Mouse (Mus musculus): ENCODE measurements around the gene Mycbp. TPM values are rescaled to one million over a fixed set of nuclear protein-coding genes. Genes with fewer than 3 reads are reported as not detected.
"Not testable (repeated sequence)": the region's sequence is repeated elsewhere in the genome, so short reads cannot be mapped to it uniquely, and the experiment has no call there.

Gene Mycbp
- total RNA-seq, 2 experiments from 2014 or later, result 10.0 to 16.8 TPM

DNA sequence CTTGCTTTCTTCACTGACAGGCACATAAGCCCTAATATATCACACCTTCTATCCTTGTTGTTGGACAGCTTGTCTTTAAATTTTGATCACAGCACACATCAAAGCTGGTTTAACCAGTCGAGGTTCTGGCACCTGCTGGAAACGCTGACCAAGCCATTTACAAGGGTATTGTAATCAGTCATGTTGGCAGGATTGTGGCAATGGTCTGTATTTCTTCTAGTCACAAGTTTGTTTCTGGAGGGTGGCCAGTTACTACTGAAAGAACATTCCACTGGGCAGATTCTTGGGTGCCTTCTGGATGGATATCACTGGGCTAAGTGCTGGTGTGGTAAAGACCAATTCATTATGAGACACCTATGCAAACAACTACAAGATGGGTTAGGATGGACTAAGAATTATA, 7.8 kb downstream of the Mycbp start:
- intact Hi-C loops (cut with DNase I), result no loop called here
- no peak for TF ChIP-seq CTCF (IDR thresholded peaks at IDR 0.05)
- no peak overlapping the region for H3K27ac ChIP-seq
- DNase-seq (ENCODE audit: extremely low spot score in 1 of 2, low spot score in 2 of 2), result no peak
- H3K4me3 ChIP-seq, result no peak overlapping the region

DNA sequence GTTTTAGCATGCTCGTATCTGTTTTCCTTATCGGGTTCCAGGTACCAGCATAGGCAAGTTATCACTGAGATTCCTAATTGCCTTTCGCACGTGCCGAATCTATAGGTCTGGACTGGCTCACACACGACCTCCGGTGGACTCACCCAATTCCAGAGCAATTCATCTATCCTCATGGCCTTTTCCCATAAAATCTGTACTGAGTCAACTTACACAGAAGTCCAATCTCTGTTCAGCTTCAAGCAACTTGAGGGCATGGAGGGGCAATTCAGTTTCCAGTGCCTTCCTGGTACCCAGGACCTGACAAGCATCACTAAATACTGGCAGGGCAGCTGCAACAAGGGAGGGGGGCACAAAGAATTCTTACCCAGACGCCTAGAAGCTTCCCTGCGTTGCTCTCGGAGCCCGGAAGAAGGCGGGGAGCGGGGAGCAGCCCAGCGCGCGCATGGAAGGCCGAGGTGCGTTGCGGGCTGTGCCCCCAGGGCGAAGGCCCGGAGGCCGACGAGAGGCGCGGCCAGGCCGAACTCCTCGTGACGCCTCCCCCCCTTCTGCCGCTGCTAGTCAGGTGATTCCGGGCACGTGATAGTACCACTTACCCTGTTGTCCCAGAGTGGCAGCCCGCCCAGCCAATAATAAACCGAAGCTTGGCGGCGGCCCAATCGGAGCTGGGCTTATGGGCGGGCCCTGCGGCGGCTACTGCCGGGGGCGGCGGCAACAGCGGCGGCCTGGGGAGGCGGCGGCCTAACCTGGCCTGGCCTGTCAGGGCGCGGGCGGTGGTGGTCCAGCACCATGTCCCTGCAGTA, 12.3 kb downstream of the Mycbp start, which contains the start of gene Rragc:
Gene Rragc, plus strand, starts transcription at position 699 of the 800 bp plus-strand sequence.
- peak; percentile 100 for DNase-seq (ENCODE audit: extremely low spot score in 1 of 2, low spot score in 2 of 2)
- TF ChIP-seq CTCF (IDR thresholded peaks at IDR 0.05), result no peak
- intact Hi-C loops (cut with DNase I), result loop anchor here (5.0 kb wide), 1 partner anchor 170 kb away; no protein-coding TSS in a partner anchor
- Histone ChIP-seq H3K27ac (peak within 1 kb of the TSS; percentile 94), H3K4me3 (peak within 1 kb of the TSS; percentile 93)

DNA sequence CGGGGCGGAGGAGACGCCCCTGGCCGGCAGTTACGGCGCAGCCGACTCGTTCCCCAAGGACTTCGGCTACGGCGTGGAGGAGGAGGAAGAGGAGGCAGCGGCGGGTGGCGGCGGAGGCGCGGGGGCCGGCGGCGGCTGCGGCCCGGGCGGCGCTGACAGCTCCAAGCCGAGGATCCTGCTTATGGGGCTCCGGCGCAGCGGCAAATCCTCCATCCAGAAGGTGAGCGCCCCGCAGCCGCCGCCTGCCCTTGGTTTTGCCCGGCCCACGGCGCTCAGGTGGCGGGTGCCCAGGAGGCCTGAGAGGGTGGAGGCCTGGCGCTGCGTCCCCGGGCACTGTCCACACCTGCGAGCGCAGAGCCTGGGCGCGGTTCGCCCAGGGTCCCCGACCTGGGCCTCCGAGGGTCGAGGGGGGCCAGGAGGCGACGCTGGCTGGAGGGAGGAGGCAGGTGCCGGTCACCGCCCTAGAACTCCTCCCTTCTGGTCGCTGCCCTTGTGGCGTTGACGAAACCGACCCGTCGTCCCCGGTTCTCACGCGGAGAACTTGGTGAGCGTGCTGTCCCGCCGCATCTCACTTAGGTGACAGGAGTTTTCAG, 13.0 kb downstream of the Mycbp start, which contains the start of gene 4930535I16Rik:
Gene 4930535I16Rik, minus strand, starts transcription at position 475 of the 593 bp plus-strand sequence.
- peak within 1 kb of the TSS; percentile 94 for H3K27ac ChIP-seq
- intact Hi-C loops (cut with DNase I), result loop anchor here (5.0 kb wide), 1 partner anchor 170 kb away; no protein-coding TSS in a partner anchor
- TF ChIP-seq CTCF (IDR thresholded peaks at IDR 0.05), result no peak
- no peak for DNase-seq (ENCODE audit: extremely low spot score in 1 of 2, low spot score in 2 of 2)
- H3K4me3 ChIP-seq, result peak within 1 kb of the TSS; percentile 93

DNA sequence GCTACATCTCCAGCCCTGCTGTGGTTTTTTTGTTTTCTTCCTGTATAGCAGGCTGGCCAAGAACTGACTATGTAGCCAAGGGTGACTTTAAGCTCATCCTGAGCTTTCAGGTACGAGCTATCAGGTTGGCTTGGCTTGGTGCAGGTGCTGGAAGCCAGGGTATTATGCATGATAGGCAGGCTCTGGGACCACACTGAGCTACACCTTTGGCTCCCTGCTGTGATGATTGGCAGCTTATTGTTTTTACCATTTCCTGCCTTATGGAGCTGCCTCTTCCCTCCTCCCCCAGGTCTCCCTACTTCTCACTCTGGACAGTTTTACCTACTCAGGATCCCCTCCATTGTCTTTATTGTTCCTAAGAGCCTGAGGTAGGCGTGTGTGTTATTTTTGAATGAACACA, 14.2 kb downstream of the Mycbp start:
- DNase-seq (ENCODE audit: extremely low spot score in 1 of 2, low spot score in 2 of 2), result no peak
- no peak for TF ChIP-seq CTCF (IDR thresholded peaks at IDR 0.05)
- Histone ChIP-seq H3K4me3 (peak overlapping the region; percentile 93), H3K27ac (no peak overlapping the region)
- intact Hi-C loops (cut with DNase I), result loop anchor here (5.0 kb wide), 1 partner anchor 172 kb away; no protein-coding TSS in a partner anchor

DNA sequence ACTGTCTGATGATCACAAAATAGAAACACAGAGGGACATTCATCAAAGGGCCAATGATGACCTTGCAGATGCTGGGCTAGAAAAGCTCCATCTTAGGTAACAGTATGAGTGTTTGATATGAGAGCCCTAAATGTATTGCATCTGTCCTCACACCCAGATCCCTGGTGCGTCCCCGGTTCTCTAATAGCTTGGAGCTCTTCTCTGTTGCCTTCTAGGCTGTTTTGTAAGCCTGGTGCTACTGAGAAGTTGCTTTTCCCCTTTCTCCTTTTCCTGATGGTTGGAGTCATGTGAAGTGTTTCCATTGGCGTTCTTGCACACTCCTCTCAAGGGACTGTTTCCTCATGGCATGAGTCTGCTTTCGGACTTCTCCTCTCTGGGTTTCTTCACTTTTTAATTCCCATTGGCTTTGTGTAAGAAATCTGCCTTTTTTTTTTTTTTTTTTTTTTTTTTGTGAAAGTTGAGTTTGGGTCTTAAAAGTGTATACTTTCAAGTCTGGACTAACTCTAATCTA, 16.5 kb downstream of the Mycbp start:
- TF ChIP-seq CTCF (IDR thresholded peaks at IDR 0.05), result no peak
- intact Hi-C loops (cut with DNase I), result no loop called here
- Histone ChIP-seq H3K4me3 (no peak overlapping the region), H3K27ac (no peak overlapping the region)
- no peak for DNase-seq (ENCODE audit: extremely low spot score in 1 of 2, low spot score in 2 of 2)

DNA sequence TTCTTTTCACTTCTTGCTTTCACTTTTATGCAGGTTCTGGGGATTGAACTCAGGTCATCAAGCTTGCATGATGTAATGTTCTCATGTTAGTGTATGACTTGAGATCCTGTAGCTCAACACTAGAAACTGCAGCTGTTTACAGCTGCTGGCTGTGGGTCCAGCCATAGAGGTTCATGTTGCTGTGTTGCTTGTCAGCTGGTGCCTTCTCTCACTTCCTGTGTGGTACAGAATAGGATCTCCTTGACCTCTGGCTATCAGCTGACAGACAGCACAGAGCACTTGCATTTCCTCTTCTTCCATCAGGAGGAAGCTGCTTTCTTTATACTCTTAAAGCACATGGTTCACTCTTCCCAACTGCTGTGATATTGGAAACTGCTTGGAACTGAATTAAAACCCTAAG, 23.3 kb downstream of the Mycbp start:
- Histone ChIP-seq H3K4me3 (no peak overlapping the region), H3K27ac (no peak overlapping the region)
- no peak for TF ChIP-seq CTCF (IDR thresholded peaks at IDR 0.05)
- DNase-seq (ENCODE audit: extremely low spot score in 1 of 2, low spot score in 2 of 2), result no peak
- intact Hi-C loops (cut with DNase I), result no loop called here

DNA sequence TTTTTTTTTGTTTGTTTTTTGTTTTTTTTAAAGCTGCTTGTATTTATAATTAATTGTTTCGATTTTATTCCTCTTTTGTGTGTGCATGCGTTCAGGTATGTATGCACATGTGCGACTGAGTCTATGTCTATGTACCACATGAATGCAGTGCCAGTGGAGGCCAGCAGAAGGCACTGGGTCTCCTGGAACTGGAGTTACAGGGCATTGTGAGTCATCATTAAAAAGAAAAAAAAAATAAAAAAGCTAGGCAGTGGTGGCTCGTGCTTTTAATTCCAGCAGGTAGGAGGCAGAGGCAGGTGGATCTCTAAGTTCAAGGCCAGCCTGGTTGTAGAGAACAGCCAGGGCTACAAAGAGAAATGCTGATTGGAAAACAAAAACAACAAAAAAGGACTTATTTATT, 25.4 kb downstream of the Mycbp start:
- no peak overlapping the region for H3K27ac ChIP-seq
- intact Hi-C loops (cut with DNase I), result no loop called here
- TF ChIP-seq CTCF (IDR thresholded peaks at IDR 0.05), result no peak; the same call in 1 of the 2 replicates
- no peak for DNase-seq (ENCODE audit: extremely low spot score in 1 of 2, low spot score in 2 of 2)
- no peak overlapping the region for H3K4me3 ChIP-seq

DNA sequence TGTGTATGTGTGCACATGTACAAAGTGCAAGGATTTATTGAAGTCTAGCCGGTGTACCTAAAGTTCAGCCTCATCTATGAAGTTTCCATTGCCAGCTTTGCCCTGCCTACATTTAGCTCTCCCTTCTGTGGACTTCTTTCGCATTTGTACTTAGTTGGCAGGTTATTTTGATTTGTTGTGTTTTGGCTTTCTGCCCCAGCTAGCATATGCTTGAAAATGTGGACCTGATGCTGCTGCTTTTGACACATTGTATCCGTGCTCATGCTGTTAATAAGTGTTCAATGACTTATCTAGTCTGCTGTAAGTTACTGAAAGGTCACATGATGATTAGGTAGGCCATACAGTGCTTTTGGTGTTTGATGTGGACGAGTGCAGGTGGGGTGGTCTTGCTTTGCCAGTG, 29.7 kb downstream of the Mycbp start:
- intact Hi-C loops (cut with DNase I), result no loop called here
- DNase-seq (ENCODE audit: extremely low spot score in 1 of 2, low spot score in 2 of 2), result no peak
- H3K27ac ChIP-seq, result no peak overlapping the region
- TF ChIP-seq CTCF (IDR thresholded peaks at IDR 0.05), result no peak
- H3K4me3 ChIP-seq, result no peak overlapping the region

DNA sequence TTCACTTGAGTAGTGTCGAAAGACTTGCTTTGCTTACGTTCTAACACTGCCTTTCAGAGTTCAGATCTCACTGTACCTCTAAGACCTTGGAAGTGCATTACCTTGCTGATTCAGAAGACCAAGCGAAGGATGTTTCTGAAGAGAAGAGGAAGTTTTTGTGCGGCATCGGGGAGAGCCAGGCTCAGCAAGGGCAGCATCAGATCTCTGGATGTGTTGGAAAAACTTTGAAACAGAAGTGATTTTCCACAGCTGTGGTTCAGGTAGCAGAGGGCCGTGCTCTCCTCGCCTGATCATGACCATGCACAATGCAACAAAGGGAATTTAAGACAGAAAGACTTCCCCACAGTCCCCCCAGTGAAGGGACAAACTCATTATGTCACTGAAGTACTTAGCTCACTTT, 31.4 kb downstream of the Mycbp start:
- Histone ChIP-seq H3K27ac (no peak overlapping the region), H3K4me3 (no peak overlapping the region)
- intact Hi-C loops (cut with DNase I), result no loop called here
- no peak for TF ChIP-seq CTCF (IDR thresholded peaks at IDR 0.05)
- DNase-seq (ENCODE audit: extremely low spot score in 1 of 2, low spot score in 2 of 2), result no peak

DNA sequence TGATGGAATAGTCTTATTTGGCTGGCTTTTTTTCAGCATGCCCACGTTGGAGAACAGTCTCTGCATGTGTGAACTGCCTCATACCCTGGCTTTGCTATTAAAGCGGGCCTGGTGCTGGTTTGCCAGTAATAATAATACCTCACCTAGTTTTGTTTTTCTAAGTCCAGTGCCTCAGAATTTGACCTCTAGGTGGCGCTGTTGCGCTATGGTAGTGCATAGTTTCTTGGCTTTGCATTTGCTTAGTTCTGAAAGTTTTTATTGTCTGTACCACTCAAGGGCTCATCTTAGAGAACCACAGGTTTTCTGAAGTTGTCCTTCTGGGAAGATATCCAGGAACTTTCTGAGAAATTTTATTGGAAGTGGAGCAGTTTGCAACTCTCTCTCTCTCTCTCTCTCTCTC, 35.2 kb downstream of the Mycbp start:
- intact Hi-C loops (cut with DNase I), result loop anchor here (2.0 kb wide), 1 partner anchor 735 kb away; no protein-coding TSS in a partner anchor
- H3K4me3 ChIP-seq, result no peak overlapping the region
- no peak overlapping the region for H3K27ac ChIP-seq
- peak; percentile 72 to 78 for DNase-seq (ENCODE audit: extremely low spot score in 1 of 2, low spot score in 2 of 2)
- peak; percentile 94 for TF ChIP-seq CTCF (IDR thresholded peaks at IDR 0.05)

DNA sequence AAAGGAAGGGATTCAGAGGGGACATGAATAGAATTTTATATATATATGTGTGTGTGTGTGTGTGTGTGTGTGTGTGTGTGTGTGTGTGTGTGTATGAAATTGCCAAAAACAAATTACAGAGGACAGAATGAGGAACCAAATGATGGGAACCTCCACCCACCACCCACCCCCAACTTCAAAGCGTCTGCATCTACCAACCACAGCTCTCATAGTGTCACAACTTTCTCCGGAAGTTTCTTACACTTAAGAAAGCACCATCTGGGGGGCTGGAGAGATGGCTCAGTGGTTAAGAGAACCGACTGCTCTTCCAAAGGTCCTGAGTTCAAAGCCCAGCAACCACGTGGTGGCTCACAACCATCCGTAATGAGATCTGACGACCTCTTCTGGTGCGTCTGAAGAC, 36.2 kb downstream of the Mycbp start:
- H3K27ac ChIP-seq; DNase-seq (ENCODE audit: extremely low spot score in 1 of 2, low spot score in 2 of 2); H3K4me3 ChIP-seq: not testable (repeated sequence)
- intact Hi-C loops (cut with DNase I), result loop anchor here (2.0 kb wide), 1 partner anchor 734 kb away; no protein-coding TSS in a partner anchor

DNA sequence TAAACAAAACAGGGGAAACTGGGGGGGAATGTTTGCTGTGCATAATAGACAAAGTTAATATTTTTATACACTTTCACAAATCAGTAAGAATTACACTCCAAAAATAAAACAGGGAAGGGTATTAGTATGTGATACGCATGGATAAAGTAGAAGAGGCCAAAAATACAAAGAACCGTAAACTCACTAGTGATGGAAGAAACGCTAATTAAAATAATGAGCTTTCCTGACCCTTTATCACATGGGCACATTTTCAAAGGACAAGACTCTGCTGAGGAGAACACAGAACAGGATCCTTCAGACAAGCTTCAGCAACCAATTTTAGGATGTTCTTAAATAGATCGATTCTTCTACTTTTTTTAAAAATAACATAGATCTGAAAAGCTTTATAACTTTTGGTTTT, 42.1 kb downstream of the Mycbp start:
- intact Hi-C loops (cut with DNase I), result loop anchor here (5.0 kb wide), 1 partner anchor 716 kb away; no protein-coding TSS in a partner anchor

More for the DNA sequence above, 42.1 kb downstream of the Mycbp start:
- no peak overlapping the region for H3K4me3 ChIP-seq
- no peak overlapping the region for H3K27ac ChIP-seq
- no peak for DNase-seq (ENCODE audit: extremely low spot score in 1 of 2, low spot score in 2 of 2)
- TF ChIP-seq CTCF (IDR thresholded peaks at IDR 0.05), result no peak
